Mouse (Mus musculus) ES-Bruce4 (cell line): ENCODE measurements at regions not wholly inside any gene's neighbourhood (a gene's known extent, or its start where the extent isn't known, plus 50 kb on each side); places are given as distances from the start of the nearest gene placed in this dataset.

Source experiments
- H3K27ac ChIP-seq: 2 replicates; pipeline ENCODE4 v1.5.1; 2012; ENCODE audit warnings: low read length, inconsistent platforms; ENCODE audit not compliant: insufficient read depth
- H3K27me3 ChIP-seq: 2 replicates; pipeline ENCODE4 v1.6.1; 2012; ENCODE audit warnings: mild to moderate bottlenecking, low read length, inconsistent platforms; ENCODE audit not compliant: control insufficient read depth, poor library complexity, insufficient read depth, severe bottlenecking
- H3K36me3 ChIP-seq: 2 replicates; pipeline ENCODE4 v1.6.1; 2012; ENCODE audit warnings: inconsistent platforms, mild to moderate bottlenecking, low read length, moderate library complexity; ENCODE audit not compliant: control insufficient read depth, poor library complexity, insufficient read depth, severe bottlenecking
- H3K4me1 ChIP-seq: one replicate; pipeline ENCODE4 v1.8.1; 2011; ENCODE audit warnings: low read length; ENCODE audit not compliant: control insufficient read depth, insufficient read depth
- H3K4me3 ChIP-seq: 2 replicates; pipeline ENCODE4 v1.5.1; 2011; ENCODE audit warnings: low read depth, mild to moderate bottlenecking, low read length
- H3K9ac ChIP-seq: 2 replicates; pipeline ENCODE4 v1.6.1; 2012; ENCODE audit warnings: low read depth, mild to moderate bottlenecking, inconsistent platforms; ENCODE audit not compliant: poor library complexity, severe bottlenecking
- H3K9me3 ChIP-seq: replicated peaks from 2 replicates; pipeline ENCODE4 v1.6.1; 2012; ENCODE audit warnings: mild to moderate bottlenecking, low read length, inconsistent platforms; ENCODE audit not compliant: control insufficient read depth, poor library complexity, insufficient read depth, severe bottlenecking
- CTCF ChIP-seq: IDR thresholded peaks from one replicate; pipeline ENCODE4 v1.8.1; 2011; ENCODE audit warnings: low read depth, low read length
- EP300 ChIP-seq: IDR thresholded peaks from 2 replicates; pipeline ENCODE4 v1.6.1; 2011; ENCODE audit warnings: low read depth, low read length; ENCODE audit not compliant: insufficient read depth
- POLR2A ChIP-seq: IDR thresholded peaks from one replicate; pipeline ENCODE4 v1.8.1; 2011; ENCODE audit warnings: low read length; ENCODE audit not compliant: insufficient read depth

DNA sequence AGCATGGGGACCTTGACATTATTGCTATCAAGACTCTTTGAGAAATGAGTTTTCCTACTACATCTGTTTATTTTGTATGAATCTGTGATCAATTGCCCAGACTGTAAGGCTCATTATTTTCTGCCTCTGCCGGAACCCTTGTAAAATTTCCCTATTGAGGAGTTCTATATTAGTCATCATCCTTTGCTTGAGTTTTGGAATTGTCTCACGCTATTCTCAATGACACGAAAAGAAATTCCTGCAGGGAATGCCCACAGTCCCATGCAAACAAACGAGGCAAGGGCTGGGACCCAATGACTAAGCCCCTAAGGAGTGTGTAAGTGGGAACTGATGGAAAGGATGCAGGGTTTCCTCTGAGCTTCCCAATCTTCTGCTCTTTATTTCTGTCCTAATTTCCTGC, 111.0 kb upstream of the Tnfaip3 start:
- no peaks in the 10 kb centered on the region; the same call in 1 of the 2 replicates for H3K9me3 ChIP-seq
- no peak for TF ChIP-seq EP300
- no peak for TF ChIP-seq POLR2A
- no peak for TF ChIP-seq CTCF
- H3K9ac ChIP-seq, result no peak overlapping the region
- H3K27ac ChIP-seq, result no peak overlapping the region
- no peaks in the 10 kb centered on the region for H3K4me1 ChIP-seq
- H3K36me3 ChIP-seq, result no peaks in the 10 kb centered on the region
- no peaks in the 10 kb centered on the region for H3K27me3 ChIP-seq
- no peak overlapping the region for H3K4me3 ChIP-seq

DNA sequence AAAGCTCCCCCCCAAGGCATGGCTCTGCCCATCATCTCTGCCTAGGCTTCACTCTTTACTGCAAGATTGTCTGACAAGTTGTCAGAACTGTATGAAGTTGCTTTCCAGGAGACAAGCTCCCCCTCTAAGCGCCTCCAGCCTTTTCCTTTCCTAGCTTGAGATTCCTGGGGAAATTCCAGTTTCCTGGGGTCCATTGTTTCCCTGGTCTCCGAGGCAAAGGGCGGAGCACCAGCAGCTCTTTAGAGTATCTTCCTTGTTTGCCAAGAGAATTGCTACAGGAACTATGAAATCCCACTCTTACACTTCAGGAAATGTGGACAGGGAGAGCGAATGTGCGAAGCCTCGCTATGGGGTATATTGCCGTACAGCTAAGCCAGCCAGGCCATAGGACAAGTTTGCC, 108.2 kb upstream of the Tnfaip3 start:
- TF ChIP-seq CTCF (no peak), EP300 (no peak), POLR2A (no peak)
- Histone ChIP-seq H3K9me3 (no peaks in the 10 kb centered on the region; the same call in 1 of the 2 replicates), H3K4me3 (no peak overlapping the region), H3K36me3 (no peaks in the 10 kb centered on the region), H3K27me3 (no peaks in the 10 kb centered on the region), H3K9ac (no peak overlapping the region), H3K27ac (no peak overlapping the region), H3K4me1 (no peaks in the 10 kb centered on the region)

DNA sequence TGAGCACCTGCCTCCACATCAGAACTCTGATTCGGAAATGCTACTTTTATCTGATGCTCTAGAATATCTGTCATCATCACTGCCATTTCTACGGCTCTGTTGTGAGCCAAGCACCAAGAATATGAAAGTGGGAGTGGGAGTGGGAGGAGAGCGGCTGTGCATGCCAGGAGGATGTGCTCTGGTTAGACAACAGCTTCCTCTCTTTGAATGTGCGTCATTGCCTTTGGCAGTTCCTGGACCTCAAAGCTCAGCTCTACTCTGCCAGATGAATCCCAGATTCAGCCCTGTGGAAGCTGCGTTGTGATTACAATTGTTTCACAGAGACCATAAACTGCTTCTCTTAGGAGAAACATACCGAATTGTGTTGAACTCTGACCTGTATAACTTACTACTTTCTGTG, 106.8 kb upstream of the Tnfaip3 start:
- Histone ChIP-seq H3K9ac (no peak overlapping the region), H3K36me3 (no peaks in the 10 kb centered on the region), H3K9me3 (no peaks in the 10 kb centered on the region; the same call in 1 of the 2 replicates), H3K4me3 (no peak overlapping the region), H3K27ac (no peak overlapping the region), H3K27me3 (no peaks in the 10 kb centered on the region), H3K4me1 (no peaks in the 10 kb centered on the region)
- no peak for TF ChIP-seq CTCF
- TF ChIP-seq EP300, result no peak
- no peak for TF ChIP-seq POLR2A

DNA sequence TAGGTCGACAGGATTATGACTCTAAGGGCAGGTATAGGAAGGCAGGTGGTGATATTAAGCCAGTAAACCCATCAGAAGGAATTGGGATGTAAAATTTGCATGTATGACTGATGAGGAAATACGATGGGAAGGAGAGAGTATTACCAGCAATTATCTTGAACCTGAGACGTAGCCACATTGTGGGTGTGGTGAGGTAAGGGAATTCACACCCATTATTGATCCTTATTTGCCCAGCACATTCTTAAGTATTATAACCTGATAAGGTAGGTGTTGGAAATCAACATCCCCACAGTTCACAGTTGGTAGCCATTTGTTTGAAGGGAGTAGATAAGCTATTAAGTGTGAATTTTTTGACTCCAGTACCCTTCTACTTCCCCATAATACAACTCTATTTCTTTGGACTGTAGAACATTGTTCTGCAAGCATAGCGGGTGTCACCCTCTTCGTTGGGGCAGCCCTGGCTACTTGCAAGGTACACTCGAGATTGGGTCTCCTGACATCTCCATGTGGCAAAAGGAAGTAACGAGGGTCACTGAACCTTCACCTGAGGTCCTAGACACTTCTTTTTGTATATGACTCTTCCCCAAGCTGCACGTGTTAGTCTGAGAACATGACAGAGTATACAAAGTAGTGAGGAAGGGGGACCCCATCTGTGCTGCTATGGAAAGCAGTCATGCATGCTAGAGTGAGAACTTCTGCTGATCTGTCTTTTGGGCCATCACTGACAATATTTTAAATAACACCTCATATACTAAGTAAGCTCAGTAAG, 104.0 kb upstream of the Tnfaip3 start:
- Histone ChIP-seq H3K9ac (no peak overlapping the region), H3K9me3 (no peaks in the 10 kb centered on the region), H3K4me1 (no peaks in the 10 kb centered on the region), H3K36me3 (no peaks in the 10 kb centered on the region), H3K4me3 (no peak overlapping the region), H3K27me3 (no peaks in the 10 kb centered on the region), H3K27ac (no peak overlapping the region)
- TF ChIP-seq CTCF, result no peak
- TF ChIP-seq EP300, result no peak
- no peak for TF ChIP-seq POLR2A

DNA sequence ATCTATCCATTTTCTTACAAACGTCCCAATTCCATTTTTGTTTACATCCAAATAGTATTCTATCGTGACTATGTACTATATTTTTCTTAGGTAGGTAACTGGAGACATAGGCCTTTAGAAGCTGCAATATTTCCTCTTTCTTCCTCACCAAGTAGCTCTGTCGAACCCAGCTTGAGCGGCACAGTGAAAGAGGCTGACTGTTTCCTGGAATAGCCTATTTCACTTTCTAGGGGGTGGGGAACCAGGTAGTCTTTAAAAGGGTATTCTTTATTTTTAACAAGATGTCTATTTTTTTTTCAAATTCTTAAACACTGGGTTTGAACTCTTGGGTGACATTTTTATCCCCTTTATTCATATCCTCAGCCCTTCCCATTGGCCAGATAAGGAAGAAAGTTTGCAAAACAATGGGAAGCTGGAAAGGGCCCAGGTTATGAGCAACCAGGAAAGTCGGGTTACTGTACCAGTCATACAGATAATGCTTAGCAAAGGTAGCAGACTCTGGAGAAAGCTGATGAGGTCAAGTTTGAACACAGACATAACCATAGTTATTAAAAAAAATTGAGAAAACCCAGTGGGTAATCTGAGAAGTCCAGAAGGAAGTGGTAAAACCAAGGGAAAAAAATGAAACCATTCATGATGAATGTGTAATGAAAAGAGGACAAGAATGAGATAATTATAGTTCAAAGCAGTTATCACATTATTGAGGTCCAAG, 103.3 kb upstream of the Tnfaip3 start:
- TF ChIP-seq CTCF, result no peak
- TF ChIP-seq POLR2A, result no peak
- TF ChIP-seq EP300, result no peak
- no peak overlapping the region for H3K4me3 ChIP-seq
- H3K27me3 ChIP-seq, result no peaks in the 10 kb centered on the region
- no peak overlapping the region for H3K9ac ChIP-seq
- no peaks in the 10 kb centered on the region for H3K36me3 ChIP-seq
- H3K4me1 ChIP-seq, result no peaks in the 10 kb centered on the region
- no peaks in the 10 kb centered on the region for H3K9me3 ChIP-seq
- H3K27ac ChIP-seq, result no peak overlapping the region

DNA sequence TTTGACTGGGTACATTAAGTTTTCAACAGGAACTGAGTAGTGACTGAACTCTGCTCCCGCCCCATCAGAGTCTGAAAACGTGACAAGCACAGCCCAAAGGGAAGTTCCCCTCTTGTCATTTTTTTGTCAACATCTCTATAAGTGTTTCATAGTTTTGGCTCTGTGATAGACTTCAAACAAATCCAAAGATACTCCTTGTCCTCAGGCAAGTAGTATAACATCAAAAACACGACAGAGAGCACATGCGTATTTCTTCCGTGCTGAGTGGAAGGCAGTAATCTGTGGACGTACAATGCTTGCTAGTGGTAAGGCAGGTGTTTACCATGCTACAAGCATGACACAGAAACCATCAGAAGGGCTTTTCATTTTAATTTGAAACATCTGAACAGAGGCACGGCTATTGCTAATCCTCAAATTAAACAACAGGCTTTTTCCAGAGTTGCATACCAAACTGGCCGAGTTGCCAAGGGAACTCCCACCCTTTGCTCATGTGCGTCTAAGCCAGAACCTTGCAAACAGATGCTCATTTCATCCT, 101.7 kb upstream of the Tnfaip3 start:
- Histone ChIP-seq H3K27ac (no peak overlapping the region), H3K9ac (no peak overlapping the region), H3K4me1 (no peaks in the 10 kb centered on the region), H3K36me3 (no peaks in the 10 kb centered on the region), H3K9me3 (no peaks in the 10 kb centered on the region), H3K27me3 (no peaks in the 10 kb centered on the region), H3K4me3 (no peak overlapping the region)
- TF ChIP-seq POLR2A (no peak), EP300 (no peak), CTCF (no peak)
